Mouse (Mus musculus) myocyte (in vitro differentiated cells): ENCODE measurements around the gene Mmgt2. TPM values are rescaled to one million over a fixed set of nuclear protein-coding genes. Genes with fewer than 3 reads are reported as not detected.
A peak's percentile ranks its signal among the peaks of the same experiment; 100 is the strongest.

Experiments used
- H3K27me3 ChIP-seq: one replicate; pipeline ENCODE4 v1.6.1; 2011; ENCODE audit not compliant: control insufficient read depth, insufficient read depth, insufficient read length
- H3K36me3 ChIP-seq: one replicate; pipeline ENCODE4 v1.6.1; 2011; ENCODE audit not compliant: control insufficient read depth, insufficient read depth
- H3K4me2 ChIP-seq: one replicate; pipeline ENCODE4 v1.6.1; 2011; ENCODE audit warnings: low read depth, control low read depth
- H3K4me3 ChIP-seq: one replicate; pipeline ENCODE4 v1.5.1; 2011; ENCODE audit warnings: mild to moderate bottlenecking, control low read depth, moderate library complexity
- H3K79me2 ChIP-seq: one replicate; pipeline ENCODE4 v1.6.1; 2011; ENCODE audit not compliant: control insufficient read depth, insufficient read depth
- H3ac ChIP-seq: one replicate; pipeline ENCODE4 v1.6.1; 2011; ENCODE audit not compliant: control insufficient read depth, insufficient read length
- CEBPB ChIP-seq: IDR thresholded peaks from 2 replicates; pipeline ENCODE4 v1.6.1; 2011; ENCODE audit warnings: mild to moderate bottlenecking, moderate library complexity; ENCODE audit not compliant: poor library complexity, insufficient read depth, severe bottlenecking
- E2F4 ChIP-seq: IDR thresholded peaks from one replicate; pipeline ENCODE4 v1.6.1; 2011; ENCODE audit warnings: mild to moderate bottlenecking, control low read depth, moderate library complexity; ENCODE audit not compliant: insufficient read depth
- MAX ChIP-seq: IDR thresholded peaks from one replicate; pipeline ENCODE4 v1.6.1; 2011; ENCODE audit warnings: low read depth, mild to moderate bottlenecking, control low read depth
- MYOD1 ChIP-seq, 3 experiments: IDR thresholded peaks; one replicate each; pipeline ENCODE4 v1.6.1; 2011; ENCODE audit warnings: control low read depth in 2 of 3, low read depth in 2 of 3, mild to moderate bottlenecking in 2 of 3, moderate library complexity in 1 of 3; ENCODE audit not compliant: insufficient read length in 2 of 3, control insufficient read depth in 1 of 3
- MYOG ChIP-seq, 3 experiments: IDR thresholded peaks; one replicate each; pipeline ENCODE4 v1.6.1; 2011; ENCODE audit warnings: control low read depth in 2 of 3, low read depth in 2 of 3, mild to moderate bottlenecking in 2 of 3; ENCODE audit not compliant: insufficient read length in 2 of 3, control insufficient read depth in 1 of 3, insufficient read depth in 1 of 3
- POLR2A ChIP-seq: IDR thresholded peaks from one replicate; pipeline ENCODE4 v1.6.1; 2011; ENCODE audit warnings: low read depth, mild to moderate bottlenecking, control low read depth, moderate library complexity; ENCODE audit not compliant: insufficient read length
- POLR2AphosphoS2 ChIP-seq: IDR thresholded peaks from one replicate; pipeline ENCODE4 v1.6.1; 2011; ENCODE audit warnings: low read depth, control low read depth; ENCODE audit not compliant: insufficient read length
- REST ChIP-seq: IDR thresholded peaks from one replicate; pipeline ENCODE4 v1.6.1; 2011; ENCODE audit warnings: mild to moderate bottlenecking, control low read depth, moderate library complexity; ENCODE audit not compliant: insufficient read depth, insufficient read length
- SRF ChIP-seq: IDR thresholded peaks from one replicate; pipeline ENCODE4 v1.6.1; 2011; ENCODE audit warnings: low read depth; ENCODE audit not compliant: control insufficient read depth, insufficient read length
- TCF12 ChIP-seq: IDR thresholded peaks from one replicate; pipeline ENCODE4 v1.6.1; 2011; ENCODE audit warnings: mild to moderate bottlenecking, control low read depth; ENCODE audit not compliant: poor library complexity, insufficient read depth, severe bottlenecking
- TCF3 ChIP-seq: IDR thresholded peaks from one replicate; pipeline ENCODE4 v1.6.1; 2011; ENCODE audit warnings: low read depth, control low read depth; ENCODE audit not compliant: insufficient read length
- USF1 ChIP-seq: IDR thresholded peaks from one replicate; pipeline ENCODE4 v1.6.1; 2011; ENCODE audit warnings: low read depth, mild to moderate bottlenecking, control low read depth, moderate library complexity
- polyA plus RNA-seq: library from polyadenylated mRNA; unstranded; fragments of >200 nt; fragmentation: generic; extraction: Trizol; gene quantifications from one replicate; pipeline ENCODE4 v1.2.1, GENCODE M21; 2012; ENCODE audit warnings: missing spikeins

Mmgt2 gene
- polyA plus RNA-seq, 1 experiment, result 29.2 TPM

DNA sequence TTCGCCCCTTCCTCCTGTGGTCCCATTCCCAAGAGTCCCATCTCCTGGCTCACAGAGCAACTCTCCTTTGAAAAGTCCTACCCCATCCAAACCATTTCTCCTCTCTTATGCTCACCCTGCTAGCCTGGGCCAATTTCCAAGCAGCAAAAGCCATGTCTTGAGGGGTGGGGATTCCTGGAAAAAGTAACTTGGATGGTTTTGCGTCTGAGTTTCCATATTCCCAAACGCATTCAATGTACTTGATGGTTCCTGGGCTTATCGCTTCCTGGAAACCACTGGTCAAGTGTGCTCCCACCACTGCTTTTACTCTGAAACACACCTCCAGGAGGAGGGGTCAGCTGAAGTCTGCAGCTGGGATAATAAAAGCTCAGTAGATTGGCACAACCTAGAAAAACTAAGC, 10.1 kb upstream of the Mmgt2 start:
- Histone ChIP-seq H3K27me3 (no peaks in the 10 kb centered on the region), H3ac (no peak overlapping the region), H3K79me2 (peaks cover 9% of the 10 kb centered on the region), H3K4me3 (no peak overlapping the region), H3K36me3 (peaks cover 3% of the 10 kb centered on the region), H3K4me2 (no peak overlapping the region)
- TF ChIP-seq E2F4 (no peak), MAX (no peak), USF1 (no peak), TCF3 (no peak), TCF12 (no peak), POLR2AphosphoS2 (no peak), POLR2A (no peak), CEBPB (no peak), SRF (no peak), REST (no peak), MYOD1 (IDR thresholded peaks at IDR 0.05; ENCODE audit: control insufficient read depth in 1 of 3, insufficient read length in 2 of 3, low read depth in 2 of 3) (no peak), MYOG (IDR thresholded peaks at IDR 0.05; ENCODE audit: control insufficient read depth in 1 of 3, insufficient read depth in 1 of 3, insufficient read length in 2 of 3, low read depth in 2 of 3) (no peak)

DNA sequence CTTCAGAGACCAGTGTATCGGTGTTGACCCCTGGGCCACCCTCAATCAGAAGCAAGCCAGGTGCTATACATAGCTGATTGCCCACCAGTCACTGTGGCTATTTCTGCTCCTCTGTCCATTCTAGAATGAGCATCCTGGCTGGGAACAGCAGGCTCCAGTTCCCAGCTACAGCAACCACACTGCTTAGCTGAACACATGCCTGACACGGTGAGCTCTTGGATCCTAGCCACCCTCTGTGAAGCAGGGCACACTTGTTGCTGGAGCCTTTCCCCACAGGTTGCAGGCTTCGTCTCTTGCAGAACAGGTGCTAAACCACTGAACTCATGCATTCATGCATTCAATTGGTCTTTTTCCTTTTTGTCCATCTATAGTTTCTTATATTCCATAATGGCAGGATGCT, 8.1 kb upstream of the Mmgt2 start:
- H3K36me3 ChIP-seq, result no peaks in the 10 kb centered on the region
- no peaks in the 10 kb centered on the region for H3K27me3 ChIP-seq
- H3K4me2 ChIP-seq, result no peak overlapping the region
- TF ChIP-seq TCF12 (no peak), REST (no peak), MYOG (IDR thresholded peaks at IDR 0.05; ENCODE audit: control insufficient read depth in 1 of 3, insufficient read depth in 1 of 3, insufficient read length in 2 of 3, low read depth in 2 of 3) (peak in 2 of 3 experiments; percentile 22 to 75), USF1 (no peak), POLR2AphosphoS2 (no peak), POLR2A (no peak), MYOD1 (IDR thresholded peaks at IDR 0.05; ENCODE audit: control insufficient read depth in 1 of 3, insufficient read length in 2 of 3, low read depth in 2 of 3) (peak in 2 of 3 experiments; percentile 49 to 62)
- no peak overlapping the region for H3K4me3 ChIP-seq
- H3ac ChIP-seq, result no peak overlapping the region
- peaks cover 20% of the 10 kb centered on the region for H3K79me2 ChIP-seq

DNA sequence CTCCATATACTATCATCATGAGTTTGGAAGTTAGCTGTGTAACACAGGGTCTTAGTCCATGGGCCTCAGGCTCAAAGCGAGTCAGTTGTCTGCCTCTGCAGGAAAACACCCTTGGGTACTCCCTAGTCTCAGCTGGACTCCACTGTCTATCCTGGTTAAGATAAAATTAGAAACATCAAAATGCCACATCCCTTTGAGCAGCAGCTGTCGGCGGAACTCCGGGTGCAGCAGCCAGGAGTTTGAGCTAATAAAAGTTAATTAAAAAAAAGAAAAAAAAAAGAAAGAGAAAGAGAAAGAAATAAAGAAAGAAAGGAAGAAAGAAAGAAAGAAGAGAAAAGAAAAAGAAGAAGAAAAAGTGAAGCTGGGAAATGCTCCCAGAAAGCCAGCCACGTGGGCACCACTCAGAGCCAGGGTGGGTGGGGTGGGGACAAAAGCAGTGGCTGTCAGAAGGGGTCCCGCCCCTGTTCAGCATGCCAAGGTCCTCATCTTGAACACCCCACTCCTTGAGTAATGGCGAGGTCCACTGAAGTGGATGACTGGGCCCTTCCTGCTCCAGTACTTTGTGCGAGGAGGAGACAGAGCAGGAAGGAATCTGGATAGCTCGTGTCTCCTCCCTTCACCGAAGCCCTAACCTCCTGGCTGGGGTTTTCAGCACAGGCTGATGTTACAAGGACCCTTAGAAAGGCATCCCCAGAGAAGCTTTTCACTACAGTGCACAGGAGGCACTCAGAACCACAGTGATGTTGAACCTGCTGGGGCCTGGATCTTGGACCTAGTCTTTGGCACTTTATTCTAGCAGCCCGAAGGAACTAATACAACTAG, 6.2 kb upstream of the Mmgt2 start:
- no peak overlapping the region for H3K4me3 ChIP-seq
- TF ChIP-seq TCF3, result no peak
- TF ChIP-seq MYOD1 (IDR thresholded peaks at IDR 0.05; ENCODE audit: control insufficient read depth in 1 of 3, insufficient read length in 2 of 3, low read depth in 2 of 3), result peak; percentile 39 to 79 (median 55)
- TF ChIP-seq SRF, result no peak
- no peak for TF ChIP-seq REST
- TF ChIP-seq E2F4, result no peak
- no peak for TF ChIP-seq USF1
- TF ChIP-seq MAX, result no peak
- peak; percentile 36 for TF ChIP-seq TCF12
- TF ChIP-seq POLR2A, result no peak
- no peak for TF ChIP-seq CEBPB
- no peak for TF ChIP-seq POLR2AphosphoS2
- TF ChIP-seq MYOG (IDR thresholded peaks at IDR 0.05; ENCODE audit: control insufficient read depth in 1 of 3, insufficient read depth in 1 of 3, insufficient read length in 2 of 3, low read depth in 2 of 3), result peak in 2 of 3 experiments; percentile 20 to 71
- H3K27me3 ChIP-seq, result no peaks in the 10 kb centered on the region

DNA sequence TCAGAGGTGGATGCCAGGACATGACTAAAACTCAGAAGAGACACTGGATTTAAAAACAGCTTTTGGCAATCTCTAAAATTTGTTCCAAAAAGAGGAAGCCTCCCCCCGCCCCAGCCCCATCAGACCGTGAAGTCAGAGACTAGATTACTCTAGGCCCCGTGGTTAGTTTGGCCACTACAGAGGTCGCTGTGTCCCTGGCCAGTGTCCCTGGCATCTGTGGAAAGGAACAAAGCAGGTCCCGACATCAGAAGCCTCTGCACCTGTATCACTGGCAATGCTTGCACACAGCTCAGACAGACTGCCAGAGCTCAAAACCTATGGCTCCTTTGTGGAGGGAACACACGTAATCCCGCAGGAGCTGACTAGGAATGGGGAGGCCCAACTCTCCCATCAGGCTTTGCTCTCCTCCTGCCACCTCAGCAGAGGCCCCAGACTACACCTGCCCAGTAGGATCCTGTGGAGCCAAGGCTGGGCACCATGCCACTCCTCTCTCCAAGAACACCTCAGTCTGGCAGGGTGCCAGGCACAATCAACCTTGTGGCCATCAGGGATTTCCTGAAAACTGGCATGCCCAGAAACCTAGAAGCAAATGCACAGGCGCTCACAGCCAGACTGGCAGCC, 5.3 kb upstream of the Mmgt2 start:
- Histone ChIP-seq H3ac (no peak overlapping the region), H3K27me3 (no peaks in the 10 kb centered on the region), H3K4me2 (no peak overlapping the region), H3K4me3 (no peak overlapping the region), H3K79me2 (peaks cover 20% of the 10 kb centered on the region), H3K36me3 (no peaks in the 10 kb centered on the region)
- no peak for TF ChIP-seq POLR2AphosphoS2

More for the DNA sequence above, 6.2 kb upstream of the Mmgt2 start:
- Histone ChIP-seq H3K79me2 (peaks cover 20% of the 10 kb centered on the region), H3K36me3 (no peaks in the 10 kb centered on the region), H3ac (no peak overlapping the region), H3K4me2 (peak overlapping the region; percentile 59)
